Mouse (Mus musculus) ES-CJ7 (cell line): Measurements from ENCODE around the gene Wdr90.

ENCODE experiments used
- DNase-seq: peaks from one replicate; pipeline ENCODE4 v3.0.0; 2011; ENCODE audit warnings: low read depth, low spot score

The Wdr90 gene

GRCm38 (mm10) chr17:25830806-25831431, 30.4 kb downstream of the Wdr90 start:
- DNase-seq: no peak

- no peak for DNase-seq
Measured at GRCm38 (mm10) chr17:25830200-25830753, 31.0 kb downstream of the Wdr90 start.

- no peak for DNase-seq
Measured at GRCm38 (mm10) chr17:25829558-25830017, 31.7 kb downstream of the Wdr90 start.

DNA sequence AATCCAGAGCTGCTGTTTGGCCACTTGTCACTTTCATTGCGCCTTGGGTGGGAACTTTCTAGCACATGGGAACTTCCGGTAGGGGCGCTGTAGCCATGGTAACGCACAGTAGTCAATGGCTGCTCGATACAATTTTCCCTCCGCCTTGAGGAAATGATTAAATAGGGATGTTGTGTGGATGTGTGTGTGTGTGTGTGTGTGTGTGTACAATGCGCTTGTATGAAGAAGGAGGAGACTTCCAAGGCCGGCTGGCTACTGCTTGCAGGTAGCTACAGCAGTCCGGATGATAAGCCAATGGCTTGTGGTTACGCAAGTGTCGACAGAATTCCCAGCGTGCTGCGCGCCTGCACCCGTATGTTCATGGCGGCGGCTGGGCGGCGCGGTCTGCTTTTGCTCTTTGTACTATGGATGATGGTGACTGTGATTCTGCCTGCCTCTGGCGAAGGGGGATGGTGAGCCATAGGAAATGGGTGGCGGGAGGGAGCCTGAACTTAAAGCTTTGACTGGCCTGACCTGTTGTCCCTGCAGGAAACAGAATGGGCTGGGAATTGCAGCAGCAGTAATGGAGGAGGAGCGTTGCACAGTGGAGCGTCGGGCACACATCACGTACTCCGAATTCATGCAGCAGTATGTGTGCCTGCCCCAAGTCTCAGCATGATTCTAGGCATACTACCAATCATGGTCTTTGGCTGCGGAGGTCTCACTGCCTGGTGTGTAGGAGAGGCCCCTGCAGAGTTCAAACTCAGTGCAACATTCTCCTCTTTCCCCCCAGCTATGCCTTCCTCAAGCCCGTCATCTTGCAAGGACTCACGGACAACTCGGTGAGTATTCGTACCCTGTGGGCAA, 32.4 kb downstream of the Wdr90 start, which contains the start of gene Jmjd8:
TSS of gene Jmjd8 (plus strand) at position 156 of the 846 bp plus-strand sequence.
- DNase-seq: peak; percentile 75

DNA sequence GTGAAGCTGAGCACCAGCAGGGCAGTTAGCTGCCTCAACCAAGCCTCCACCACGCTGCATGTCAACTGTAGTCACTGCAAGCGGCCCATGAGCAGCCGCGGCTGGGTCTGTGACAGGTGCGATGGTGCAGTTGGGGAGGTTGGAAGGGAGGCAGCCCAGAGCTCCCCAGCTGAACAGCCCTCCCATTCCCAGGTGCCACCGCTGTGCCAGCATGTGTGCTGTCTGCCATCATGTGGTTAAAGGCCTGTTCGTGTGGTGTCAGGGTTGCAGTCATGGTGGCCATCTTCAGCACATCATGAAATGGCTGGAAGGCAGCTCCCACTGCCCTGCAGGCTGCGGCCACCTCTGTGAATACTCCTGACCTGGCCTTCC, 33.1 kb downstream of the Wdr90 start:
- DNase-seq: no peak

- no peak for DNase-seq
Measured at GRCm38 (mm10) chr17:25827546-25828222, 33.6 kb downstream of the Wdr90 start.

DNA sequence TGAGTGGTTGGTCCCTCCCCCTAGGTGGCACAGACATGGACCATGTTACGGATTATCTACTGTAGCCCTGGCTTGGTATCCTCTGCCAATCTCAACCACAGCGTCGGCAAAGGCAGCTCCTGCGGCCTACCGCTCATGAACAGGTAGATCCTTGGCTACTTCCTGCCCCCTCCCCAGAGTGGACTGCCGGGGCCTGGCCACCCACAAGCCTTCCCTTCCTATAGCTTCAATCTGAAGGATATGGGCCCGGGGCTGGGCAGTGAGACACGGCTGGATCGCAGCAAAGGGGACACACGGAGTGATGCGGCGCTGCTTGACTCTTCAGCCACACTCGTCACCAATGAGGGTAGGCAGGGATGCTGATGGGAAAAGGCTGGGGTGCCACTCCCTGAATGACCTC, 34.3 kb downstream of the Wdr90 start:
- no peak for DNase-seq

DNA sequence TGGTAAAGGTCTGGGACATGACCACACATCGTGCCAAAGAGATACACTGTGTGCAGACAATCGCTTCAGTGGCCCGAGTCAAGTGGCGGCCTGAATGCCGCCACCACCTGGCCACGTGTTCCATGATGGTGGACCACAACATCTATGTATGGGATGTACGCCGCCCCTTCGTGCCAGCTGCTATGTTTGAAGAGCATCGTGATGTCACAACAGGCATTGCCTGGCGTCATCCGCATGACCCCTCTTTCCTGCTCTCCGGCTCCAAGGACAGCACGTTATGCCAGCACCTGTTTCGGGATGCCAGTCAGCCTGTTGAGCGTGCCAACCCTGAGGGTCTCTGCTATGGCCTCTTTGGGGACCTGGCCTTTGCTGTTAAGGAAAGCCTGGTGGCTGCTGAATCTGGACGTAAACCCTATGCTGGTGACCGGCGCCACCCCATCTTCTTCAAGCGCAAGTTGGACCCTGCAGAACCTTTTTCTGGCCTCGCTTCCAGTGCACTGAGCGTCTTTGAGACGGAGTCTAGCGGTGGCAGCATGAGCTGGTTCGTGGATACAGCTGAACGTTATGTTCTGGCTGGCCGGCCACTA, 35.2 kb downstream of the Wdr90 start:
- no peak for DNase-seq

DNA sequence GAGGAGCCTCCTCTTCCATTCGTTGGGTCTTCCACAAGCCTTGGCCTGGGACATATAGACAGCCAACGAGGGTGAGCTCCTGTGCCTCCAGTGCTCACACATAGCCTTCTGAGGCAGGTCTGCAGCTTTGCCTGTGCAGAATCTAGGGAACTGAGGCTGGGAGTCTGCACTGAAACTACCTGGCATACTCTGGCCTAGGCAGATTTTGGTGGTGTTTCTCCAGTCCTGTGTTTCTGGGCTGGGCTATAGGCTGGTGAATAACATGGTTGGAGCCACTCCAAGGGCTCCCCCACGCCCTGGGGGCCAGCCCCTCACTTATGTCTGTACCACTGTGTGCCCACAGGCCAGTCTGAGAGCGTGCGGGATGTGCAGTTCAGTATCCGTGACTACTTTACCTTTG, 36.0 kb downstream of the Wdr90 start:
- no peak for DNase-seq

GRCm38 (mm10) chr17:25824362-25825142, 36.7 kb downstream of the Wdr90 start:
- DNase-seq: no peak

DNA sequence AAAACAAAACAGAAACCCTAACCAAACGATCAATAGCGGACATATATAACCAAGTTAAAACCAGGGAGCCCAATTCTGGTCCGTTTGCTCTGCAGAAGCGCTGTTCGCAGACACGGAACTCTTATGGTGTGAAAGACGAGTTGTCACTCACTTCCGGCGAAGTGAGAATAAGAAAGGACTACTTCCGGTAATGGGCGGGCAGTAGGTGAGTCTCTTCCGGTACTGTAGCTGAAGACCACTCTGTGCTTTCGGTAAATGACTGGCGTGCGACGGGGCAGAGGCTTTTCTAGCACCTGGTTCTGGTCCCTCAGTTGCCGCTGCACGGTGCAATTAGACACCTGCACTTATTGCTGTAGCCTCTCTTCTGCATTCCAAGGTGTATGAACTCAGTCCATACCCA, 37.8 kb downstream of the Wdr90 start, which contains the start of gene Wdr24:
TSS of gene Wdr24 (plus strand) at position 176 of the 400 bp plus-strand sequence.
- DNase-seq: peak; percentile 95

DNA sequence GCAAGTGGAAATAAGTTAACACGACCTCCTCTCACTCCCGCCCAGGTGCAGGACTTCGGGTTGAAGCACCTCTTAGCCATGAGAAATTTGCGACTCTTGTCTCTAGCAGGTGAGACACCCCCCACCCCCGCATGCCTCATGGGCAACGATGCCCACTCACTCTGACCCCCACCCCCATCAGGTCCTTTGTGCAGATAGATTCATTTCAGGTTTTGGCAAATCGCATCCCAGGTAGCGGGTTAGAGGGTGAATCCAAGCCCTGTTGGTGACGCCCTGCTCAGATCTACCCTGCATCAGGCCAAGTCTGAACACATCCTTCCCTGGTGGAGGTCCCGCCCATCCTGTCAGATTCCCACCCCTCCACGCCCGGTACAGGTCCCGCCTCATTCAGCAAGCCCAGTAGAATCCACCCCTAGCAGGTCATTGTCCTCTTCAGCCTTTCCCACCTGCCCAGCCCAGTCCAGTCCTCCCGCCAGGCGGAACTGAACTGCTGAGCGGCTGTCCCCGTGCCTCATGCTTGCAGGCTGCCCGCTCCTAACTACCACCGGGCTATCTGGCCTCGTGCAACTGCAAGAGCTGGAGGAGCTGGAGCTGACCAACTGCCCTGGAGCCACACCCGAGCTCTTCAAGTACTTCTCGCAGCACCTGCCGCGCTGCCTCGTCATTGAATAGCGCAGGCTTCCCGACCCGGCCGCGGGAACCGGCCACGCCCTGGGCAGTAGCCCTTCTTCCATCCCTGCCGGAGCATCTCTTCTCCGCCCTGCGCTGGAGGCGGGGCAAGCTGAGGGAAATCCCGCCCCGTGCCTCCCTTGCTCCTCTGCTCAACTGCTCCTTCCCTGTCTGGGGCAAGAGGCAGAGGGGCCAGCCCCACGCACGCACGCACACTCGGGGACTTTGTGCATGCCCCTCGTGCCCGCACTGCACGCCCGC, 42.2 kb downstream of the Wdr90 start:
- DNase-seq: peak; percentile 72

DNA sequence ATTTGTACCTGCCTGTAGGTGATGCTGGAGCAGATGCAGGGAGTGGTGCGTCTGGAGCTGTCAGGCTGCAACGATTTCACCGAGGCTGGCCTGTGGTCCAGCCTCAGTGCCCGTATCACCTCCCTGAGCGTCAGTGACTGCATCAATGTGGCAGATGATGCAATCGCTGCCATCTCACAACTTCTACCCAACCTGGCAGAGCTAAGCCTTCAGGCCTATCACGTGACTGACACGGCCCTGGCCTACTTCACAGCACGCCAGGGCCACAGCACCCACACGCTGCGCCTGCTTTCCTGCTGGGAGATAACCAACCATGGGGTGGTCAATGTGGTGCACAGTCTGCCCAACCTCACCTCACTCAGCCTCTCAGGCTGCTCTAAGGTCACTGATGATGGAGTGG, 43.6 kb downstream of the Wdr90 start:
- DNase-seq: no peak

DNA sequence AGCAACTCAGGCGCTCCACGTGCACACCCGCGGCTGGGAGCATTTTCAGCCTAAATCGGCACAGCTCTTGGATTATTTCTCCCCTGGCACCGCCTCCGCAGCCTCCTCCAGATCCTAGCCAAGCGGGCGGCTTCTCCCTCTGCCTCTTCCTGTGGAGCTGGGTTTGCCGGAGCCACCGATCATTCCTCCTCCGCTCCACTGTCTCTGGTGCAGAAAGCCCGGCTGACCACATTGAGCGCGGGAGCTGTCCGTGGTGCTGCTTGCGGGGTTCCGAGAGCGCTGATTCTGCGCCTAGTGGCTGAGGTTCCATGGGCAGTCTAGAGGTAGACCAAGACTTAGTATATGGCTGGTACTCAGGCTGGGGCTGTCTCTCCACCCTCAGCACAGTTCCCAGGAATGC, 47.8 kb downstream of the Wdr90 start:
- DNase-seq: peak; percentile 91

DNA sequence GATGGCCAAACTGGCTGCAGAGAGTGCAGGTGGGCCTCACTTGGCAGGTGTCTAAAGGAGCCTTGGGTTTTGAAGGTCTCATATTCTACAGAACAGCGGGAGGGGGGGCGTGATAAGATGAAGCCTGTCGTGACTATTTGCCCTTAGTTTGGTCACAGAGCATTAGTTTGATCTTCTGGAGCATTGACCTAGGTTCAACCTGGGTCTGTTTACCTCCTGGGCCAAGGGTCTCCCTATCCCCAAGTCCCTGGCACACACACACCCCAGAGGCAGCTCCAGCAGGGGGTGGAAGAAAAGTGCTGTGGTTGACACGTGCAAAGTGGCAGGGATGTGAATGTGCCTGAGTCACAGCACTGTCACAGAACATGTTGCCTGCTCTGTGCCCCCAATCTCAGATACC, 50.4 kb downstream of the Wdr90 start:
- DNase-seq: no peak

- DNase-seq: no peak
Measured at GRCm38 (mm10) chr17:25809606-25810340, 51.5 kb downstream of the Wdr90 start.

GRCm38 (mm10) chr17:25808789-25809605, 52.3 kb downstream of the Wdr90 start, which contains the start of gene Fbxl16:
TSS of gene Fbxl16 (plus strand) at chr17:25809085.
- DNase-seq: peak; percentile 85

- no peak for DNase-seq
Measured at GRCm38 (mm10) chr17:25808028-25808427, 53.3 kb downstream of the Wdr90 start.
